Mouse (Mus musculus) frontal cortex, postnatal 10 days (tissue): Measurements from ENCODE around the gene Atg9a.
"Not testable (repeated sequence)": the region's sequence is repeated elsewhere in the genome, so short reads cannot be mapped to it uniquely, and the experiment has no call there.

Experiments used
- DNase-seq, 2 experiments: peaks; one replicate each; pipeline ENCODE4 v3.0.0; 2022; ENCODE audit warnings: low spot score in 2 of 2, mixed read lengths in 1 of 2

Atg9a gene

GRCm38 (mm10) chr1:75191622-75192402 is at the start of gene Atg9a, which contains the start of gene Ankzf1:
Gene Atg9a (minus strand): TSS chr1:75192196.
Gene Ankzf1 (plus strand): TSS chr1:75192151.
- peak; percentile 95 to 98 for DNase-seq

GRCm38 (mm10) chr1:75239591-75239990 is 47.6 kb upstream of the Atg9a start:
- no peak for DNase-seq

- DNase-seq, result peak; percentile 77 to 79
Measured at GRCm38 (mm10) chr1:75236117-75237050, 44.4 kb upstream of the Atg9a start, which contains the start of gene Dnajb2. Gene Dnajb2 (plus strand): TSS chr1:75236406.

- DNase-seq, result no peak
Measured at GRCm38 (mm10) chr1:75234606-75235005, 42.6 kb upstream of the Atg9a start.

- not testable (repeated sequence) for DNase-seq
Measured at GRCm38 (mm10) chr1:75232489-75232888, 40.5 kb upstream of the Atg9a start.

GRCm38 (mm10) chr1:75231664-75232152 is 39.7 kb upstream of the Atg9a start, which contains the start of gene A630095N17Rik:
Gene A630095N17Rik (minus strand): TSS chr1:75232102.
- no peak for DNase-seq

GRCm38 (mm10) chr1:75231224-75231623 is 39.2 kb upstream of the Atg9a start:
- DNase-seq, result no peak

GRCm38 (mm10) chr1:75230335-75230994 is 38.5 kb upstream of the Atg9a start:
- DNase-seq, result no peak

- DNase-seq, result no peak
Measured at GRCm38 (mm10) chr1:75229158-75229557, 37.2 kb upstream of the Atg9a start.

- DNase-seq, result no peak
Measured at GRCm38 (mm10) chr1:75227653-75228052, 35.7 kb upstream of the Atg9a start.

GRCm38 (mm10) chr1:75226138-75226537 is 34.1 kb upstream of the Atg9a start:
- no peak for DNase-seq

GRCm38 (mm10) chr1:75225473-75225872 is 33.5 kb upstream of the Atg9a start:
- DNase-seq, result no peak

- DNase-seq, result no peak
Measured at GRCm38 (mm10) chr1:75223532-75223931, 31.5 kb upstream of the Atg9a start.

- DNase-seq, result no peak
Measured at GRCm38 (mm10) chr1:75222926-75223325, 30.9 kb upstream of the Atg9a start.

GRCm38 (mm10) chr1:75221538-75221937 is 29.5 kb upstream of the Atg9a start:
- DNase-seq, result no peak

GRCm38 (mm10) chr1:75219531-75219930 is 27.5 kb upstream of the Atg9a start, which contains the start of gene Tuba4a:
Gene Tuba4a (minus strand): TSS chr1:75219865.
- DNase-seq, result no peak

GRCm38 (mm10) chr1:75219078-75219477 is 27.1 kb upstream of the Atg9a start:
- DNase-seq, result peak; percentile 85 to 87

GRCm38 (mm10) chr1:75218227-75219001 is 26.4 kb upstream of the Atg9a start:
- DNase-seq, result peak; percentile 40 to 66

GRCm38 (mm10) chr1:75217893-75218226 is 25.9 kb upstream of the Atg9a start:
- no peak for DNase-seq

GRCm38 (mm10) chr1:75216797-75217585 is 25.0 kb upstream of the Atg9a start:
- DNase-seq, result no peak
